Mouse (Mus musculus) liver, postnatal 0 days (tissue): ENCODE measurements around the gene Snx5.

ENCODE experiments used
- CTCF ChIP-seq: sonication (generic); IDR thresholded peaks from 2 replicates; pipeline ENCODE4 v1.5.1; 2016; ENCODE audit warnings: antibody characterized with exemption, low read depth
- EP300 ChIP-seq: IDR thresholded peaks from 2 replicates; pipeline ENCODE4 v1.6.1; 2016; ENCODE audit warnings: antibody characterized with exemption, low read depth, mild to moderate bottlenecking

GRCm38 (mm10) chr2:144239318-144239717 lies 31.4 kb downstream of the Snx5 start:
- TF ChIP-seq CTCF (no peak), EP300 (no peak)
